Mouse (Mus musculus) left cerebral cortex, postnatal 4 days (tissue): Measurements from ENCODE around the gene Plrg1. TPM values are rescaled to one million over a fixed set of nuclear protein-coding genes. Genes with fewer than 3 reads are reported as not detected.
A peak's percentile ranks its signal among the peaks of the same experiment; 100 is the strongest.

ENCODE experiments used
- DNase-seq: peaks from one replicate; pipeline ENCODE4 v3.0.0-alpha.2; 2022
- intact Hi-C: fragments of 180-260 bp; cut with DNase I; formaldehyde crosslinking; loops from one replicate; pipeline ENCODE4 v1.15.1; 2025
- total RNA-seq, 2 experiments: library from RNA; stranded (reverse); gene quantifications; 2 replicates each; pipeline ENCODE4 v1.2.3; 2021

The Plrg1 gene
- total RNA-seq, 2 experiments from 2014 or later: 58.6 to 60.0 TPM

DNA sequence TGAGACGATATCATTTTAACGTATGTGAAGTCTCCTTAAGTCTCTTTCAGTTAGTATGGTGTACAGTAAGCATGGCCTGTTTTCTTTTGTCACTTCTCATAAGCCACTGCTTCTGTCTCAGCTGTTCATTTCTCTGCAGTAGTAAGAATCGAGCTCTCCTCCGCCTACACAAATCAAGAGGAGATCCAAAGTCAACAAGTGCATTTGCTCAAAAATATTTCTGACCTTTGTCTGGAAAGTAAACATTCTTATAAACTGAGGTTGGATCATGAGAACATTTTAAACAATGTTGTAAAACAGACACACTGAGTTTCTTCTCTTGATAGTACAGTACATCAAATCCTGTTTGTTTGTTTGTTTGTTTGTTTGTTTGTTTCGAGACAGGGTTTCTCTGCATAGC lies 4.7 kb upstream of the Plrg1 start:
- DNase-seq: no peak
- intact Hi-C loops: loop anchor here (5.0 kb wide), 2 partner anchors 48 to 173 kb away; partner anchors contain the start of gene Rbm46

DNA sequence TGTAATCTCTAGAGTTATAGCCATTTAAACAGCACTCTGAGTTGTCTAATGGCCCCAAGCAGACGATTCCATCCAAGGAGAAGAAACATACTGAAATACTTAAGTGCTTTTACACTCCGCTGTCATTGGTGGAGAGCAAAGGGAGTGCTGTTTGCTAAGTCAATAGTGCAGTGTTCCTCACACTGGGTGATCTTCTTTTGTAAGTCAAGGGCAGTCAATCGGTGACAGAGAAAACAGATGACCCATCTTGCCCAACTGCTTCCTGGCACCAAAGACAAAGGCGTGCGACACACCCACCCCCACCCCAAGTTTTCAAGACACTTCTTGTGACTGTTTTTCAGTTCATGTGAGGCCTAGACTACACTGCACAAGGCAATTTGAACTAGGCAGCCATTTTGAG lies 3.2 kb upstream of the Plrg1 start:
- no peak for DNase-seq
- intact Hi-C loops: loop anchor here (5.0 kb wide), 2 partner anchors 50 to 175 kb away; partner anchors contain the start of gene Rbm46

DNA sequence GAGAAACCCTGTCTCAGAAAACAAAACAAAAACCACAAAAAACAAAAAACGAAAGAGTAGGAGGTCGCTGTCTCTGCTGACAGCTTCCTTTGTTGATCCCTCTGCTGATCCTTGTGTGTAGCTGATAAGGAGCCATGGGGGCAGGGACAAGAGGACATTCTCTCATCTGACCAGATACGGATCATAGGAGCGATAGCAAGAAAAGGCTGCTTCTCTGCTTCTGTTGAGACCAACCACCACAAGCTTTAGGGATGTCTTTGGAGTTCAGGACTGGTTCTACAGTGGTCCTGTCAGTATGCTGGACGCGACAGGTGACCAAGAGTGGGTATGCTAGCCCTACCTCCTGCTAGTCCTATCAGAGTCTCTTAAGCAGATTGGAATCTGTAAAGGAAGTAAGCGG lies 2.2 kb upstream of the Plrg1 start:
- intact Hi-C loops: loop anchor here (5.0 kb wide), 2 partner anchors 51 to 176 kb away; partner anchors contain the start of gene Rbm46

DNA sequence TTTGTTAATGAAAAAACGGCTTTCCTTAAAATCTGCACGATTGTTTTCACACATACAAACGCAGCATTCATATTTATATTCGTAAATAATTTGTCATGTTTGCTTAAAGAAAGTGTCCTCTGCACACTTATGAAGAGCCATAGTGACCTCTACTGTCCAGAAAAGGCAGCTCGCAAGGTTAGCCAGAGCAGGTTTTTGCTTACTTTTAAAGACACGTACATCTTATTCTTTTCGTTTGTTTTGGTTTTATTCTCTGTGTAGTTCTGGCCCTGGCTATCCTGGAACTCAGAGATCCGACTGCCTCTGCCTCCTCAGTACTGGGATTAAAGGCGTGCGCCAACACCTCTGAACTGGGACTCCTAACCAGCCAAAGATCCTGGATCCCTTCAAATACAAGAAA lies 1.6 kb upstream of the Plrg1 start:
- peak; percentile 22 for DNase-seq
- intact Hi-C loops: loop anchor here (5.0 kb wide), 2 partner anchors 51 to 176 kb away; partner anchors contain the start of gene Rbm46

More for the DNA sequence above, 2.2 kb upstream of the Plrg1 start:
- DNase-seq: no peak

DNA sequence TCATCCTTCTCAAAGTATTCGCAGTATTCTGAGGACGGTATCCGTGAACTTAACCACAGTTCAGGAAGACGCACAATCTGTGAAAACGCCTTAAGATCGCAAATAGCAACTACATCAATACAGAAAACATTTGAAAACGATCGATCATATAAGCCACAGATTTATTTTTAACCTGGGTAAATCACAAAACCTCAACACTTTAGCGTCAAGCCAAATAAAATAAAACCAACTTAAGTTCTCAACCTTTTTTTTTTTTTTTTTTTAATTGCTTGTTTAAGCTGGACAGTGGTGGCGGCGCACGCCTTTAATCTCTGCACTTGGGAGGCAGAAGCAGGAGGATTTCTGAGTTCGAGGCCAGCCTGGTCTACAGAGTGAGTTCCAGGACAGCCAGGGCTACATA lies 563 bp upstream of the Plrg1 start:
- DNase-seq: no peak
- intact Hi-C loops: loop anchor here (5.0 kb wide), 2 partner anchors 52 to 177 kb away; partner anchors contain the start of gene Rbm46

DNA sequence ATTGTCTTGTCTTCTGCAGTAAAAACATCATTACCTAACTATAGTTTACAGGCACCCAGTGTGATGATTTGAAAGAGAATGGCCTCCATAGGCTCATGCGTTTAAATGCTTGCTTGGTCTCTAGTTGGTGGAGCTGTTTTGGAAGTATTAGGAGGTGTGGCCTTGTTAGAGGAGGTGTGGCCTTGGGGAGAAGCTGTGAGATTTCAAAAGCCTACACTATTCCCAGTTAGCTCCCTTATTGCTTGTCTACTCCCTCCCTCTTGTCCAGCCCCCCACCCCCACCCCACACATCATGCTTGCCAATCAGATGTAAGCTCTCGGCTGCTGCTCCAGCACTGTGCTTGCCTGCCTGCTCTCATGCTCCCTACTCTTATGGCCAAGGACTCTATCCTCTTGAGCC lies 1.7 kb downstream of the Plrg1 start:
- intact Hi-C loops: no loop called here

DNA sequence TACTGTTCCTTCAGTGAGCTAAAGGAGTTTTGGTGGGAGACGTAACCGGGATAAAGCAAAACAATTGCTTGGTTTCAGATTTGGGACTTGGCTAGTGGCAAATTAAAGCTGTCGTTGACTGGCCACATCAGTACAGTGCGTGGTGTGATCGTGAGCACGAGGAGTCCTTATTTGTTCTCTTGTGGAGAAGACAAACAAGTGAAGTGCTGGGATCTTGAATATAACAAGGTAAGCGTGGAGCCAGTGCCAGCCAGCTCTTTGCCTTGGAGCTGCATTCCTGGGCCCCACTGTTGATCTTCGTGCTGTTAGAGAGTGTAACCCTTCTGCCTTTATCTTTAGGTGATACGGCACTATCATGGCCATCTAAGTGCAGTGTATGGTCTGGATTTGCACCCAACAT lies 12.6 kb downstream of the Plrg1 start:
- intact Hi-C loops: no loop called here
- no peak for DNase-seq

More for the DNA sequence above, 1.7 kb downstream of the Plrg1 start:
- no peak for DNase-seq

DNA sequence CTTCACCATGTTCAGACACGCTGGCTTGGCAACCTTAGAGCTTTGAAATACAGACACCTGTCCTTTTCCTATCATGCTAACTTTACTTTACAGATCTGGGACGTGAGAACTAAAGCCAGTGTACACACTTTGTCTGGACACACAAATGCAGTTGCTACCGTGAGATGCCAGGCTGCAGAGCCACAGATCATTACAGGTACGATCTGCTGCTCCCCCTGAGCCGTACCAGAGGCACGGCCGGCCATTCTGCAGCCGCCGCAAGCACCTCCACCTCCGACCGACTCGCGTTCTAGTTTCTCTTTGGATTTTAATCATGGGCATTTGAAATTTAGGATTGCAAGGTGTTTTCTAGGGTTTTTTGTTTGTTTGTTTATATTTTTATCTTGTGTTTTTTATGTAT lies 13.5 kb downstream of the Plrg1 start:
- intact Hi-C loops: no loop called here
- no peak for DNase-seq

DNA sequence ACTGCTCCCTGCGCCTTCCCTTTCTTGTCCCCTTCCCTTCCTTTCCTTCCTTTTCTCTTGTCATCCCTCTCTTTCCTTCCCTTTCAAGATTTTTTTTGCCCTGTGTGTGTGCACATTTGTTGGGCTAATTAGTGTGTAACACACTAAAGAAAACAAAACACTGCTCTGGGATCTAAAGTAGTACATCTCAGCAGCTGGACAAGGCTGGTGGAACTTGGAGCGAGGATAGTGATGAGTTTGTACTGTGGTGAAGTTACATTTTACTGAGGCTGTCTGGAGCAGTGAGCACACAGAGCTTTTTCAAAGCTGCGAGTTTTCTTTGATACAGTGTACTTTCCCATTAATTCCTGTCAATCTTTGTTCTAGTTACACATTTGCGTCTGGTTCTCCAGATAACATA lies 14.9 kb downstream of the Plrg1 start:
- intact Hi-C loops: no loop called here
- no peak for DNase-seq

DNA sequence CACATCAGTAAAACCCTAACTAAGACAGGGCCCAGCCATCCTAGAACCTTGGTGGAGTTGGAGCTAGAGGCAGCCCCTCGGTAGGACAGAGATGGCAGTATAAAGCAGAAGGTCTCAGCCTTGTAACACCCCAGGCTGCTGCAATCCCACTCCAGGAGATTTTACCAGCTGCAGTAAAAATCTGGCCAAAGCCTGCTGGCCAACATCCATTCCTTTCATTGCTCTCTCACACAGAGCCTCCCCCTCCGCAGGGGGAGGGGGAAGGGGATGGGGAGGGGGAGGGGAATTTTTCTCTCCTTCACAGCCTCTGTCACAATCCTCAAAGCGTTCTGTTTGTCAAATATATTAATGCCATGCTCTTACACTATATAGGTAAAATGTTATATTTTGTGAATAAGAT lies 21.2 kb downstream of the Plrg1 start:
- intact Hi-C loops: no loop called here

DNA sequence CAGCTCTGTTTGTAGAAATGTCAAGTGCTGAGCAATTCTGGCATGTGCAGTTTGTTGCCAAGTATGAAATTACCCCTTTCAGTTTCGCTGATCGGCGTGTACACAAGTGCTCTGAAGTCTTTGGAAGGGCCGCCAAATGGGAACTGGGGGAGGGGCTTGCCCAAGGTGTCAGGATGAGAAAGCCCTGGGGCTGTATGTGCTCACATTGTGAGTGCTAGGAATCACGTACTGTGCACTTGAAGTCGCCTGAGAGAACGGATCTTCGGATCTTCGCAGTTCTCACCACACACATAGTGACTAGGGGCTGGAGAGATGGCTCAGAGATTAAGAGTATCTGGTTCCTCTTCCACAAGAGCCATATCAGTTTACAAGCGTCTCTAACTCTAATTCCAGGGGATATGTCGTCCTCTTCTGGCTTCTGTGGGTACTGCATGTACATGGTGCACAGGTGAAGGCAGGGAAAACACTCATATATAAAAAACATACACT lies 25.3 kb downstream of the Plrg1 start:
- intact Hi-C loops: no loop called here

More for the DNA sequence above, 21.2 kb downstream of the Plrg1 start:
- peak; percentile 67 for DNase-seq

DNA sequence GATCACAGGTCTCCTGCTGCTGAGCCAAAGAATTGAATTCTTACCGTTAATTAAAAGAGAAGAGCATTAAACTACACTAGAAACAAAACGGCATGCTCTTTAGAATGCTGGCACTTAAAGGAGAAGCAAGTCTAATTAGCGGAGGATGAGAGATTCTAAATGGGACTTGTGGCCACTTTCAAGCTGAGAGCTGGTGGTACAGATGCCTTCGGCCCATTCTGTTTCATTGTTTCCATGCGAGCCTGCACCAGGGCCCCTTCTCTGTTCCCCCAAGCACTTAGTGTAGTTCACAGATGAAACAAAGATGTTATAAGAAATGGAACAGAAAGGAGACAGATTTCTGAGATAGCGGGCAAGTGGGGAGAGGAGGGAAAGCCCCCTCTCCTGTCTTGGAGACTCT lies 42.3 kb downstream of the Plrg1 start:
- no peak for DNase-seq
- intact Hi-C loops: no loop called here

More for the DNA sequence above, 25.3 kb downstream of the Plrg1 start:
- DNase-seq: peak; percentile 61

DNA sequence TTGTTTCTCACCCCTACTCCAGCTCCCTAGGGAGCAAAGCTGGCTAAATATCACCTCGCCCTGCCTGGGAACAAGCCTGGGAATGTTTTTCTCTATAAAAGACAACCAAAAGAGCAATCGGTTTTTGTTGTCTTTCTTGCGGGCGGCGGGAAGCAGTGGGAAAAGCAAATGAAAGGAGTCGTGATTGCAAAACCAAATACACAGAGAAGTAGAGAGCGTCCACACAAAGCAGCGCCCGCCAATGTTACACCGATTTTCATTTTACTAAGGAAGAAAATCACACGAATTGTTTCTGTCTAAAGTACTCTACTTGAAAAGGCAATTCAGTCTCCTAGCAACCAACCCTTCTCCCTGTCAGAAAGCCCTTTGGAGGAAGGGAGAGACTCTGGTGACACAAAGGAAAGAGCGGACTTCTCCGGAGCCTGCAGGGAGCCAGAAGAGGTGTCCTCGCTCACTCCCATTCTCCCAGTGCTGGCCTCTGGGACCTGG lies 43.3 kb downstream of the Plrg1 start:
- no peak for DNase-seq

DNA sequence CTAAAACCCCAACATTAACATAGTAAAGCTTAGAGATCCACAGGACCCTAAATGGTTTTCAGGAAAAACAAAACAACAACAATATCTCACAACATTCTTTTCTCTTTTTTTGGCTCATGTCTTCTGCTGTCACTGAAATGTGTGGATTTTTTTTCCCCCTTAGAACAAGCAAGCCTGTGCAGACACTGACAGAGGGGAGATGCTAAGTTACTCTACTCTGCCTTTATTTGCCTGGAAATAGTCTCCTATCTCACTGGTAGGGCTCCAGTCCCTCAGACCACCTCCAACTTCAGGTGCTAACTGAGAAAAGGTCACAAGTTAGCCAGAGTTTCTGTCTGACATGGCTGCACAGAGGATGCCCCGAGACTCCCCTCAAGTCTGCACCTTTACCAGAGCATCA lies 43.8 kb downstream of the Plrg1 start:
- intact Hi-C loops: no loop called here
- no peak for DNase-seq

More for the DNA sequence above, 43.3 kb downstream of the Plrg1 start:
- intact Hi-C loops: no loop called here

DNA sequence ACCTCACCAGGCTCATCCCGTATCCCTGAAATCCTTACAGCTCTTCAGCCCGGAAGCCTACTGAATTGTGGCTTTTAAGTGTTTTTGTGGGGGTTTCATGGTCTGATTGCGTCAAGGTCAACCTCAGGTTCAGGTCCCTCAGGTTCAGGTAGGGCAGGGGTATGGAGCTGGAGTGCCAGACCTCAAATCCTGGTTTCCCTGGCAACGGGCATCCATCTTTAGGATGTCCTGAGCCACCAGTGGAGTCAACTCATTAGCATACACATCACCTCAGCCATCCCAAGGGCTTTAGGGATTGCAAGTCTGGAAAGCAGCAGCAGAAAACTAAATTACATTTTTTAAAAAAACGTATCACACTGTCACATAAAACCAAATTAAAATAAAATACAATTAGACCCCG lies 44.3 kb downstream of the Plrg1 start:
- DNase-seq: no peak
- intact Hi-C loops: no loop called here

DNA sequence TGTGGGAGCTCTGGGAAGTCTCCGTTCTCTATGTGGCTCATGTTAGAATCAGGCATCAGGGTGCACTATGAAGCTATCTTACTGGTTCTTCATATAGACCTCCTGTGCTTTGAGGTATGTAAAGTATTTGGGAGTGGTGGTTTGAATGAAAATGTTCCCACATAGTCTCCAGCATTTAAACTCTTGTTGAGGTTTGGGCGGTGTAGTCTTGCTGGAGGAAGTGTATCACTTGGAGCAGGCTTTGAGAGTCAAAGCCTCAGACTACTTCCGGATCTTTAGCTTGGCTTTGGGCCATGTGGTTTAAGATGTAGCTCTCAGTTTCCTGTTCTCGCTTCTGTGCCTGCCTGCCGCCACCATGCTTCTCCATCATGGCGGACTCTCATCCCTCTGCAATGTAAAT lies 47.0 kb downstream of the Plrg1 start:
- intact Hi-C loops: no loop called here
- DNase-seq: no peak

DNA sequence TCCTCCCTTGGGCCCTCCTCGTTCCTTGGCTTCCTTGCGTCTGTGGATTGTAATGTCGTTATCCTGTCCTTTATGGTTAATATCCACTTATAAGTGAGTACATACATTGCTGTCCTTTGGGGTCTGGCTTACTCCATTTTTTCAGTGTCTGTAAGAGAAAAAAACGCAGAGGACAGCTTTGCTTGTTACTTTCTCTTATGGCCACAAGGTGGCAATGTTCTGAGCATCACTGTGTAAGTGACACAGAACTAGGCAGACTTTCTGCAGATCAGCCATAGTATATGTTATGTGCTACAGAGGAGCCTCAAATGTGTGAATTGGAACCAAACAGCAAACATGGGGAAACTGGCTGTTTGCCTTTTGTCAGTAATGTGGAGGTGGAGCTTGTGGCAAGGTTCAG lies 54.8 kb downstream of the Plrg1 start:
- no peak for DNase-seq
- intact Hi-C loops: loop anchor here (5.0 to 10.0 kb wide), 2 partner anchors 115 to 162 kb away; no protein-coding TSS in a partner anchor

DNA sequence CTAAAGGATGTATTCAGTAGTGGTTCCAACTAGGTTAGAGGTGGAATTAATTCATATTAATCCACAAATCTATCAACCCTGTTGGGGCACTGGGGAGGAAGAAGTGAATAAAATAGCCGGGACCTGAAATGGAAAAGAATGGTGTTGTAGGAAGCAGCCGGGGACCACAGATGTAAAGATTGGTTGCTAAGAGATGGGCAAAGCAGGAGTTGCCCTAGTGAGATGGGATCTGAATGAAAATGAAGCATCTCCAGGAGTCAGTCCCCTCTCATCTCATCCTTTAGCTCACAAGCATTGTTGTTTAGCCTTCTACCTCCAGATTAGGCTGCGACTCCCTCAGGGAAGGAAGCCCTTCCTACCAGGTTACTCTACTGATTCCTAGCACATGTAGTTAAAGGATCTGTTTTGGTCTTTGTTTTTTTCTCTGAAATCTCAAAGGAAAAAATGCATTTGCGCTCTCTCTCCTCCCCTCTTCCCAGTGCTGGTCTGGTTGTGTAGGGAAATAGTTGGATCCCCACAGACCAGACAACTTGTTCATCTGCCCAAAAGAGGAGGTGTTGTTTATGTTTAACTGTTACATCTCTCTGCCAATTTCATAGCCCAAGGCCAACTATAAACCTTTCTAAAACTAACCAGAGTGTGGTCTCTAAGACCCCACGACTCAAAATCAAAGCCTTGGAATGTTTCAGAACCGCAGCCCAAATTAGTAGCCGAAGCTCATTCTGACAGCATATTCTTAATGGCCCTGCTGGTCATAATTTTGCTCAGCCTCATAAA lies 56.4 kb downstream of the Plrg1 start:
- DNase-seq: no peak
- intact Hi-C loops: loop anchor here (5.0 to 10.0 kb wide), 2 partner anchors 113 to 161 kb away; no protein-coding TSS in a partner anchor

DNA sequence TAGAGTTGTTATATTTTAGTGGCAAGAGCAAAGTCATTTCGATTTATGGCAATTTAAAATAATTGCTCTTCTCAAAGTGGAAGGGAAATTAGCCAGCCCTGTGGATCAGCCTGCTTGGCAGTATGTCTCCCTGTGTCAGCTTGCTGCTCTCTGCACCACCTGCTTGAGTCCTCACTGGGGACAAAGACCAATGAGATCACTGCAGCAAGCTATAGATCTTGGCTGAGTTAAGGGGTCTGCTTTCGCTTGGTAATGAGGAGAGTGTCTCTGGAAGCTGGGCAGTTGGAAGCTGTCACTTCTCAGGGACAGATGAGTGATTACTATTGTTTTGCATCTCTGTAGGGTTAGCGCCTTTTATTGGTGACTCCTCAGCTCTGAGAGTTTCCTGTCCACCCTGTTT lies 57.5 kb downstream of the Plrg1 start:
- intact Hi-C loops: loop anchor here (5.0 to 10.0 kb wide), 2 partner anchors 112 to 159 kb away; no protein-coding TSS in a partner anchor

DNA sequence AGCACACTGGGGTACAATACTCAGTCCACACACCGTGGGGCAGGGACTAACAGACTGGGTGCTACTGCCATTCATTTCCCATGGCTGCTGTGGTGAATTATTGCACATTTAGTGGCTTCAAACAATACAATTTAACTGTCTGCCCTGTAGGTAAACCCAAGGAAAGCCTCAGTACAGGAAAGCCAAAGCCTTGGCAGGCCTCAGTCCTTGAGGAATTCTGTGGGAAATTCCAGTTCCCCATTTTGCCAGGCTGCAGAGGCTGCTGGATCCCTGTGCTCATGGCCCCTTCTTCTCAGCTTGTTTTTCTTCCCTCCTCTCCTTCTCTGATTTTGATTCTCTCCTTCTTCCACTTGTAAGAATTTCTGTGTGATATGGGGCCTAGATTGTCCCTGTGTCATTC lies 59.6 kb downstream of the Plrg1 start:
- no peak for DNase-seq
- intact Hi-C loops: loop anchor here (5.0 to 10.0 kb wide), 2 partner anchors 110 to 157 kb away; no protein-coding TSS in a partner anchor

More for the DNA sequence above, 57.5 kb downstream of the Plrg1 start:
- no peak for DNase-seq

DNA sequence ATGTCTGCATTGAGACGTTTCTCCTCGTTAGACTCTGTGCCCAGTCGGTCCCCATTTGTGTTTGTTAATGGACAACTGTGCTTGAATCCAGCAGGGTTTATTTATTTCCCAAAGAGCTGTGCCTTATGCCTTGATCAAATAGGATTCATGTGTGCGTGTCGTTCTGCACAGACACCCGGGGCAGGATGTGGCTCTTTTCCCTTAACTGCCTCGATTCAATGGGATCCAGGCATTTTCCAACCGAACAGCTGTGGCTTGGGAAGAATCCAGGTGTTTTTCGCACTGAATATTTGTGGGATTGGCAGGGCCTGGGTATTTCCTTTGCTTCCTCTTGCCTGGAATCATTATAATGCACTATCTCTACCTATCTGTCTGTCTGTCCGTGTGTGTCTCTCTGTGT lies 62.3 kb downstream of the Plrg1 start:
- no peak for DNase-seq
- intact Hi-C loops: loop anchor here (10.0 kb wide), 1 partner anchor 107 kb away; no protein-coding TSS in a partner anchor
